Mouse (Mus musculus) myocyte (in vitro differentiated cells): ENCODE data around the gene Ormdl2.

Experiments
- CEBPB ChIP-seq: IDR thresholded peaks from 2 replicates; pipeline ENCODE4 v1.6.1; 2011; ENCODE audit warnings: mild to moderate bottlenecking, moderate library complexity; ENCODE audit not compliant: poor library complexity, insufficient read depth, severe bottlenecking
- E2F4 ChIP-seq: IDR thresholded peaks from one replicate; pipeline ENCODE4 v1.6.1; 2011; ENCODE audit warnings: mild to moderate bottlenecking, control low read depth, moderate library complexity; ENCODE audit not compliant: insufficient read depth
- MAX ChIP-seq: IDR thresholded peaks from one replicate; pipeline ENCODE4 v1.6.1; 2011; ENCODE audit warnings: low read depth, mild to moderate bottlenecking, control low read depth
- MYOD1 ChIP-seq, 3 experiments: IDR thresholded peaks; one replicate each; pipeline ENCODE4 v1.6.1; 2011; ENCODE audit warnings: control low read depth in 2 of 3, low read depth in 2 of 3, mild to moderate bottlenecking in 2 of 3, moderate library complexity in 1 of 3; ENCODE audit not compliant: insufficient read length in 2 of 3, control insufficient read depth in 1 of 3
- MYOG ChIP-seq, 3 experiments: IDR thresholded peaks; one replicate each; pipeline ENCODE4 v1.6.1; 2011; ENCODE audit warnings: control low read depth in 2 of 3, low read depth in 2 of 3, mild to moderate bottlenecking in 2 of 3; ENCODE audit not compliant: insufficient read length in 2 of 3, control insufficient read depth in 1 of 3, insufficient read depth in 1 of 3
- POLR2A ChIP-seq: IDR thresholded peaks from one replicate; pipeline ENCODE4 v1.6.1; 2011; ENCODE audit warnings: low read depth, mild to moderate bottlenecking, control low read depth, moderate library complexity; ENCODE audit not compliant: insufficient read length
- POLR2AphosphoS2 ChIP-seq: IDR thresholded peaks from one replicate; pipeline ENCODE4 v1.6.1; 2011; ENCODE audit warnings: low read depth, control low read depth; ENCODE audit not compliant: insufficient read length
- SRF ChIP-seq: IDR thresholded peaks from one replicate; pipeline ENCODE4 v1.6.1; 2011; ENCODE audit warnings: low read depth; ENCODE audit not compliant: control insufficient read depth, insufficient read length
- TCF12 ChIP-seq: IDR thresholded peaks from one replicate; pipeline ENCODE4 v1.6.1; 2011; ENCODE audit warnings: mild to moderate bottlenecking, control low read depth; ENCODE audit not compliant: poor library complexity, insufficient read depth, severe bottlenecking
- USF1 ChIP-seq: IDR thresholded peaks from one replicate; pipeline ENCODE4 v1.6.1; 2011; ENCODE audit warnings: low read depth, mild to moderate bottlenecking, control low read depth, moderate library complexity

GRCm38 (mm10) chr10:128779011-128779795 lies 42.2 kb downstream of the Ormdl2 start:
- TF ChIP-seq MYOG (IDR thresholded peaks at IDR 0.05; ENCODE audit: control insufficient read depth in 1 of 3, insufficient read depth in 1 of 3, insufficient read length in 2 of 3, low read depth in 2 of 3) (peak in 1 of 3 experiments; percentile 9), USF1 (no peak), POLR2A (peak; percentile 35), MAX (no peak), TCF12 (peak; percentile 28), MYOD1 (IDR thresholded peaks at IDR 0.05; ENCODE audit: control insufficient read depth in 1 of 3, insufficient read length in 2 of 3, low read depth in 2 of 3) (no peak), POLR2AphosphoS2 (no peak), E2F4 (no peak), SRF (no peak), CEBPB (no peak)
